10 mouse cellular contexts compared by ENCODE assay signal in genomic region chr17:64685216-64685903, GRCm38 (mm10).
A peak's percentile ranks its signal among the peaks of the same experiment; 100 is the strongest.
DNase-seq lines count a peak whose midpoint lies in the region; ATAC-seq and TF ChIP-seq lines count a peak whose summit lies in the region.
"Had no signal": no experiment of that assay in that cellular context is flagged by ENCODE, and none has a peak within 500 bp of the region (broad histone marks: within the 10 kb centered on the region; RNA-seq: fewer than 3 reads in every experiment).

No protein-coding gene starts in this region.

- ATAC-seq in kidney, embryonic 14.5 days (ENCODE audit: low FRiP score, low TSS enrichment): no peak
- ATAC-seq in hindbrain, embryonic 14.5 days (ENCODE audit: low FRiP score): no peak
- ATAC-seq: intestine, postnatal 0 days had no signal

- TF ChIP-seq POLR2A in kidney, adult 2 months (IDR thresholded peaks at IDR 0.05; ENCODE audit: low read depth, low read length): no peak

- 49% methylated on average over 6 of the region's 6 CpGs for WGBS in kidney, adult 2 months
- 65% methylated on average over 6 of the region's 6 CpGs for WGBS in kidney, embryonic 14.5 days
- WGBS in hindbrain, embryonic 14.5 days: 85% methylated on average over 6 of the region's 6 CpGs

- intact Hi-C loops in heart, postnatal 10 days (cut with DNase I): no loop called here

- no peak overlapping the region for H3K9ac ChIP-seq in kidney, embryonic 14.5 days (ENCODE audit: low read depth, low read length)
- H3K9ac ChIP-seq in hindbrain, embryonic 14.5 days: no peak overlapping the region

- DNase-seq in kidney, adult 2 months: peak; percentile 88
- DNase-seq in cerebellum, adult 11-12 months: peak; percentile 33
- peak; percentile 77 for DNase-seq in heart, postnatal 10 days
- DNase-seq in lung, postnatal 36 days: peak; percentile 63
- no peak for DNase-seq in thymus, postnatal 25 days
- no peak for DNase-seq in testis, postnatal 10 days (ENCODE audit: low spot score)
- DNase-seq in hindbrain, embryonic 14.5 days (ENCODE audit: low spot score): no peak

- H3K4me2 ChIP-seq in kidney, embryonic 14.5 days (replicated peaks; ENCODE audit: low read depth, low read length): no peak overlapping the region
- no peak overlapping the region for H3K4me2 ChIP-seq in hindbrain, embryonic 14.5 days (replicated peaks)

- H3K27ac ChIP-seq in kidney, adult 2 months (ENCODE audit: insufficient read depth, low read depth, low read length): no peak overlapping the region
- H3K27ac ChIP-seq in kidney, embryonic 14.5 days (ENCODE audit: low read depth, low read length): no peak overlapping the region
- H3K27ac ChIP-seq in hindbrain, embryonic 14.5 days: no peak overlapping the region

- peaks cover 11% of the 10 kb centered on the region for H3K4me1 ChIP-seq in kidney, adult 2 months (ENCODE audit: control insufficient read depth, insufficient read depth, low read length)
- H3K4me1 ChIP-seq in kidney, embryonic 14.5 days (ENCODE audit: control insufficient read depth, insufficient read depth, low read length): no peaks in the 10 kb centered on the region
- no peaks in the 10 kb centered on the region for H3K4me1 ChIP-seq in hindbrain, embryonic 14.5 days (replicated peaks; ENCODE audit: control insufficient read depth, insufficient read depth, low read length)

- no peak for TF ChIP-seq CTCF in kidney, adult 2 months (conservative IDR thresholded peaks at IDR 0.05; ENCODE audit: insufficient read depth, insufficient read length, low read depth, low read length)

- H3K4me3 ChIP-seq in kidney, adult 2 months (ENCODE audit: insufficient read depth, low read depth, low read length): no peak overlapping the region
- no peak overlapping the region for H3K4me3 ChIP-seq in kidney, embryonic 14.5 days (ENCODE audit: low read length)
- H3K4me3 ChIP-seq in hindbrain, embryonic 14.5 days (replicated peaks; ENCODE audit: low read length): no peak overlapping the region
- H3K4me3 ChIP-seq: erythroblast, embryonic 14.5 days had no signal

- peaks cover 5% of the 10 kb centered on the region; the same call in 1 of the 2 replicates for H3K9me3 ChIP-seq in kidney, embryonic 14.5 days (ENCODE audit: control insufficient read depth, low read length)
- no peaks in the 10 kb centered on the region for H3K9me3 ChIP-seq in hindbrain, embryonic 14.5 days (ENCODE audit: control insufficient read depth, low read length)

- peaks cover 11% of the 10 kb centered on the region; the same call in 1 of the 2 replicates for H3K36me3 ChIP-seq in kidney, adult 2 months (ENCODE audit: control insufficient read depth, insufficient read depth, low read length)
- H3K36me3 ChIP-seq in kidney, embryonic 14.5 days (ENCODE audit: control insufficient read depth, insufficient read depth, low read length): peaks cover 5% of the 10 kb centered on the region
- peaks cover 4% of the 10 kb centered on the region; the same call in 1 of the 2 replicates for H3K36me3 ChIP-seq in hindbrain, embryonic 14.5 days (replicated peaks; ENCODE audit: control insufficient read depth, insufficient read depth)

- no peaks in the 10 kb centered on the region for H3K27me3 ChIP-seq in kidney, adult 2 months (replicated peaks; ENCODE audit: control insufficient read depth, insufficient read depth, low read length)
- H3K27me3 ChIP-seq in kidney, embryonic 14.5 days (ENCODE audit: control insufficient read depth, insufficient read depth, low read length): no peaks in the 10 kb centered on the region
- H3K27me3 ChIP-seq in hindbrain, embryonic 14.5 days (ENCODE audit: control insufficient read depth, insufficient read depth, low read length): no peaks in the 10 kb centered on the region

Comparison
In these comparisons a context has a peak if more than half of its experiments do, and no peak if none do; other contexts are left out.
1. DNase-seq: peak in kidney, adult 2 months (single experiment), cerebellum, adult 11-12 months (single experiment), heart, postnatal 10 days (2 of 2) and lung, postnatal 36 days (single experiment); none in thymus, postnatal 25 days (single experiment), testis, postnatal 10 days (single experiment) and hindbrain, embryonic 14.5 days (single experiment).